Mouse (Mus musculus) T-helper 2 cell (primary cell): Measurements from ENCODE around the gene Slc1a4.

Source experiments
- in situ Hi-C: fragments of 300-600 bp; cut with MboI, MseI; formaldehyde crosslinking; loops from one replicate; pipeline ENCODE4 v1.15.1; 2025; ENCODE audit warnings: high pct_unique_total_duplicates

Slc1a4 gene

DNA sequence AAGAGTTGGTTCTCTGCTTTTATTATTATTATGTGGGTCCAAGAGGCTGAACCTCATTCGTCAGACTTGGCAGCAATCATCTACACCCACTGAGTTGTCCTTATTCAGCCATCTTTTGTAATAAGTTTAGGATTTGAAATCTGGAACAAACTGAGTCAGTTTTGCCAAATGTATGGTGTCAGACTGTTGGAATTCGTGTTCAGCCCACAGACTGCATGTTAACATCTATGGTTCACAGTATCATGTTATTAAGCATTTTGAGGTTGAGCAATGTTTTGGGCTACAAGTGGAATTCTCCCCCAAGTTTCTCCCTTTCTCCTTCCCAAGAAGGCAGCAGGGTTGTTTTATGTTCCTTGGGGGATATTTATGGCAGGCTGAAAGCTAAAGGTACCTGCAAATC lies 79.4 kb downstream of the Slc1a4 start:
- in situ Hi-C loops: no loop called here
